8 mouse cellular contexts compared by ENCODE assay signal in genomic region chr5:136198474-136199391, GRCm38 (mm10). TPM values are rescaled to one million over a fixed set of nuclear protein-coding genes. Genes with fewer than 3 reads are reported as not detected.
A peak's percentile ranks its signal among the peaks of the same experiment; 100 is the strongest.
DNase-seq lines count a peak whose midpoint lies in the region; ATAC-seq lines count a peak whose summit lies in the region.

Prkrip1 (minus strand) TSS chr5:136198963.

- H3K9me3 ChIP-seq in heart, embryonic 10.5 days: peaks cover under 1% of the 10 kb centered on the region; the same call in 1 of the 2 replicates
- no peaks in the 10 kb centered on the region; the same call in 1 of the 2 replicates for H3K9me3 ChIP-seq in kidney, embryonic 15.5 days (replicated peaks)

- H3K9ac ChIP-seq in kidney, embryonic 15.5 days: peak within 1 kb of the TSS; percentile 91

- peak within 1 kb of the TSS; percentile 92 for H3K27ac ChIP-seq in heart, embryonic 10.5 days
- peak within 1 kb of the TSS; percentile 88 for H3K27ac ChIP-seq in kidney, embryonic 15.5 days

- H3K4me1 ChIP-seq in heart, embryonic 10.5 days: peaks cover 12% of the 10 kb centered on the region
- peaks cover 15% of the 10 kb centered on the region for H3K4me1 ChIP-seq in kidney, embryonic 15.5 days

- DNase-seq in B cell, adult 2 months: peak; percentile 97
- peak; percentile 98 for DNase-seq in brain, adult 2 months (ENCODE audit: low read depth, low spot score)
- peak; percentile 96 for DNase-seq in heart, embryonic 10.5 days (ENCODE audit: low spot score)
- peak; percentile 97 for DNase-seq in liver
- DNase-seq in spleen, postnatal 4 days (ENCODE audit: low spot score in 2 of 2): peak; percentile 93 to 98

- H3K27me3 ChIP-seq in heart, embryonic 10.5 days (ENCODE audit: insufficient read depth, poor library complexity, severe bottlenecking): no peaks in the 10 kb centered on the region
- no peaks in the 10 kb centered on the region for H3K27me3 ChIP-seq in kidney, embryonic 15.5 days

- peaks cover 35% of the 10 kb centered on the region for H3K36me3 ChIP-seq in heart, embryonic 10.5 days
- H3K36me3 ChIP-seq in kidney, embryonic 15.5 days: peaks cover 35% of the 10 kb centered on the region

- peak; percentile 93 for ATAC-seq in erythroblast, adult 5-6 weeks (replicated peaks; ENCODE audit: low FRiP score, poor library complexity, severe bottlenecking)
- peak; percentile 89 for ATAC-seq in kidney, embryonic 15.5 days (replicated peaks; ENCODE audit: low FRiP score)
- ATAC-seq in monocyte, adult 5-6 weeks (replicated peaks; ENCODE audit: insufficient number of reproducible peaks, low FRiP score, low TSS enrichment, poor library complexity, severe bottlenecking): peak; percentile 89

- H3K4me2 ChIP-seq in kidney, embryonic 15.5 days: peak within 1 kb of the TSS; percentile 82

- peak within 1 kb of the TSS; percentile 97 for H3K4me3 ChIP-seq in heart, embryonic 10.5 days
- peak within 1 kb of the TSS; percentile 93 for H3K4me3 ChIP-seq in kidney, embryonic 15.5 days (replicated peaks)

- under 1% methylated on average over 62 of the region's 62 CpGs for WGBS in heart, embryonic 10.5 days
- WGBS in kidney, embryonic 15.5 days: under 1% methylated on average over 62 of the region's 62 CpGs

RNA-seq across cellular contexts. Expression of gene Prkrip1, which starts in this region (rescaled TPM):
- total RNA-seq in erythroblast, adult 5-6 weeks (2015; ENCODE audit: low replicate concordance): 1.5 and 6.1 TPM in 2 replicates
- 4.9 and 14.5 TPM in 2 replicates for total RNA-seq in erythroblast, adult 5-6 weeks (2017; ENCODE audit: low replicate concordance)
- 49.2 and 56.1 TPM in 2 replicates for polyA plus RNA-seq in heart, embryonic 10.5 days (2016; fragmentation: Nextera tagmentation; extraction: Ambion mirVana)
- polyA plus RNA-seq in kidney, embryonic 15.5 days (2015; fragmentation: Nextera tagmentation; extraction: Ambion mirVana): 50.8 and 51.3 TPM in 2 replicates
- 11.6 to 44.1 TPM (median 27.7 TPM) in 3 replicates for total RNA-seq in monocyte, adult 5-6 weeks (2017)

Comparison
In these comparisons a context has a peak if more than half of its experiments do, and no peak if none do; other contexts are left out.
1. Peak in every context shown above with its lines: DNase-seq, ATAC-seq, H3K4me3 ChIP-seq and H3K27ac ChIP-seq.